8 mouse cellular contexts compared by ENCODE assay signal in the genomic region with DNA sequence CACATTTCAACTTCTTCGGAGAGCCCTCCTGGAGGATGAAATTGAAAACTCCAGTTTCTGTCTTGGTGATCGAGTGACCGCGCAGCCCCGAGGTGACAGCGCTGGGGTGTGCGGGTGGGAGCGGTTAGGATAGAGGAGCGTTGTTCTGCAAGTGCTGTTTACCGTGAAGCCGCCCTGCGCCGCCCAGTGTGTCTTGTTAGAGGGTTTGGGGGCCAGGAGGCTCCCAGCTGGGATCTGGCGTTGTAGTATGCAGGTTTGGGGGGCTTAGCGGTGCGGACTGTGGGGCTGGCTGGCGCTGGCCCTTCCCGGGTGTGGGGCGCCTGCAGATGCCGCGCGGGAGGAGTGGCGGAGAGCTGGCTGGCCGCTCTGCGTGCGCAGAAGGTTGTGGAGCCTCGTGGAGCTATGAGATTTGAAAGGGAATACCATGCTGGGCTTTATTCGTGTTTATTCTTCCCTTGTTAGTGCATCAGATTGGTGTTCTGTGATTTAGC. TPM values are rescaled to one million over a fixed set of nuclear protein-coding genes. Genes with fewer than 3 reads are reported as not detected.
DNase-seq lines count a peak whose midpoint lies in the region; ATAC-seq and TF ChIP-seq lines count a peak whose summit lies in the region.

No protein-coding gene starts in this region.

- TF ChIP-seq CTCF in brain, embryonic 14.5 days (IDR thresholded peaks at IDR 0.05; ENCODE audit: borderline replicate concordance, extremely low read depth, insufficient read depth, insufficient read length) = no peak

- peaks cover 53% of the 10 kb centered on the region for H3K79me2 ChIP-seq in myocyte (ENCODE audit: control insufficient read depth, insufficient read depth)

- peak overlapping the region; percentile 71 for H3ac ChIP-seq in myocyte (ENCODE audit: control insufficient read depth, insufficient read length)

- H3K27me3 ChIP-seq in forebrain, embryonic 16.5 days (replicated peaks; ENCODE audit: control insufficient read depth, insufficient read depth, low read length) = no peaks in the 10 kb centered on the region
- no peaks in the 10 kb centered on the region for H3K27me3 ChIP-seq in limb, embryonic 14.5 days (ENCODE audit: control insufficient read depth, insufficient read depth, low read length)
- no peaks in the 10 kb centered on the region for H3K27me3 ChIP-seq in myocyte (ENCODE audit: control insufficient read depth, insufficient read depth, insufficient read length)

- H3K4me2 ChIP-seq in forebrain, embryonic 16.5 days (ENCODE audit: low read length) = peak overlapping the region; percentile 80
- peak overlapping the region; percentile 48 for H3K4me2 ChIP-seq in limb, embryonic 14.5 days (replicated peaks; ENCODE audit: low read depth, low read length, severe bottlenecking)
- H3K4me2 ChIP-seq in myocyte (ENCODE audit: low read depth) = peak overlapping the region; percentile 90

- no peaks in the 10 kb centered on the region for H3K36me3 ChIP-seq in forebrain, embryonic 16.5 days (ENCODE audit: control insufficient read depth, insufficient read depth)
- H3K36me3 ChIP-seq in limb, embryonic 14.5 days (ENCODE audit: control insufficient read depth, insufficient read depth, low read length) = no peaks in the 10 kb centered on the region
- no peaks in the 10 kb centered on the region for H3K36me3 ChIP-seq in myocyte (ENCODE audit: control insufficient read depth, insufficient read depth)

- peak overlapping the region; percentile 85 for H3K4me3 ChIP-seq in forebrain, embryonic 16.5 days (replicated peaks; ENCODE audit: low read length)
- peak overlapping the region; percentile 86 for H3K4me3 ChIP-seq in limb, embryonic 14.5 days (replicated peaks; ENCODE audit: low read length)
- peak overlapping the region; percentile 70 for H3K4me3 ChIP-seq in myocyte

- no peaks in the 10 kb centered on the region for H3K9me3 ChIP-seq in forebrain, embryonic 16.5 days (ENCODE audit: control insufficient read depth, low read length)
- H3K9me3 ChIP-seq in limb, embryonic 14.5 days (ENCODE audit: control insufficient read depth, low read length) = no peaks in the 10 kb centered on the region

- ATAC-seq in forebrain, embryonic 16.5 days = peak; percentile 21
- no peak for ATAC-seq in limb, embryonic 14.5 days (ENCODE audit: low FRiP score, low read depth)

- H3K9ac ChIP-seq in forebrain, embryonic 16.5 days (replicated peaks; ENCODE audit: low read depth, low read length) = peak overlapping the region; percentile 82
- peak overlapping the region; percentile 81 for H3K9ac ChIP-seq in limb, embryonic 14.5 days (ENCODE audit: low read depth, low read length, severe bottlenecking)

- peak; percentile 7 to 39 for DNase-seq in left cerebral cortex, adult 18-20 months (ENCODE audit: low spot score in 2 of 2)
- no peak for DNase-seq in left cerebral cortex, adult 8-10 months (ENCODE audit: low spot score in 2 of 2)
- DNase-seq in brain, embryonic 14.5 days (ENCODE audit: low read depth) = peak; percentile 67
- DNase-seq in induced T-regulatory cell, adult 2 months (ENCODE audit: low read depth) = peak; percentile 51
- DNase-seq in limb, embryonic 14.5 days (ENCODE audit: low spot score) = peak; percentile 42
- DNase-seq in yolk sac, embryonic 10.5 days (ENCODE audit: low spot score) = peak; percentile 56

- no peak for TF ChIP-seq POLR2A in brain, embryonic 14.5 days (IDR thresholded peaks at IDR 0.05; ENCODE audit: borderline replicate concordance, extremely low read depth, insufficient read depth, insufficient read length, poor library complexity, severe bottlenecking)
- TF ChIP-seq POLR2A in limb, embryonic 14.5 days (IDR thresholded peaks at IDR 0.05; ENCODE audit: borderline replicate concordance, extremely low read depth, insufficient read depth, insufficient read length) = no peak
- TF ChIP-seq POLR2A in myocyte (IDR thresholded peaks at IDR 0.05; ENCODE audit: insufficient read length, low read depth) = no peak

- H3K4me1 ChIP-seq in forebrain, embryonic 16.5 days (replicated peaks; ENCODE audit: control insufficient read depth, insufficient read depth, low read length) = peaks cover 32% of the 10 kb centered on the region
- H3K4me1 ChIP-seq in limb, embryonic 14.5 days (ENCODE audit: control insufficient read depth, insufficient read depth, low read length) = peaks cover 29% of the 10 kb centered on the region

- H3K27ac ChIP-seq in forebrain, embryonic 16.5 days (ENCODE audit: low read length) = peak overlapping the region; percentile 82
- H3K27ac ChIP-seq in limb, embryonic 14.5 days (replicated peaks; ENCODE audit: low read depth, low read length) = peak overlapping the region; percentile 82

- under 1% methylated on average over 28 of the region's 28 CpGs for WGBS in forebrain, embryonic 16.5 days
- WGBS in limb, embryonic 14.5 days = under 1% methylated on average over 28 of the region's 28 CpGs

TF ChIP-seq in myocyte, 11 proteins besides CTCF, POLR2A, EP300 and RAD21:
- TF ChIP-seq MYOG (IDR thresholded peaks at IDR 0.05; ENCODE audit: control insufficient read depth in 1 of 3, insufficient read depth in 1 of 3, insufficient read length in 2 of 3, low read depth in 2 of 3) = no peak
- TF ChIP-seq MAX (IDR thresholded peaks at IDR 0.05; ENCODE audit: low read depth) = no peak
- TF ChIP-seq CEBPB (IDR thresholded peaks at IDR 0.05; ENCODE audit: insufficient read depth, poor library complexity, severe bottlenecking) = no peak
- no peak for TF ChIP-seq E2F4 (IDR thresholded peaks at IDR 0.05; ENCODE audit: insufficient read depth)

RNA-seq across cellular contexts. Expression of a gene that starts 0.7 kb away (rescaled TPM):
- 10 to 100 TPM; 17.6 to 20.4 TPM for total RNA-seq in left cerebral cortex, adult 18-20 months (2021)
- 10 to 100 TPM; 16.2 to 17.6 (median 17.2) TPM for total RNA-seq in left cerebral cortex, adult 8-10 months (2022)
- 20.3 TPM in 2 replicates for polyA plus RNA-seq in brain, embryonic 14.5 days (2012; rRNA removed)
- 20.6 and 22.2 TPM in 2 replicates for polyA plus RNA-seq in forebrain, embryonic 16.5 days (2015; fragmentation: Nextera tagmentation; extraction: Ambion mirVana)
- polyA plus RNA-seq in limb, embryonic 14.5 days (2012; rRNA removed) = 20.8 and 26.5 TPM in 2 replicates
- 20.4 and 21.2 TPM in 2 replicates for polyA plus RNA-seq in limb, embryonic 14.5 days (2014; fragmentation: Nextera tagmentation; extraction: Ambion mirVana)
- polyA plus RNA-seq in myocyte (2012; fragmentation: generic; extraction: Trizol) = 23.2 TPM

Comparison
In these comparisons a context has a peak if more than half of its experiments do, and no peak if none do; other contexts are left out.
1. DNase-seq: peak in left cerebral cortex, adult 18-20 months (2 of 2), brain, embryonic 14.5 days (single experiment), induced T-regulatory cell, adult 2 months (single experiment), limb, embryonic 14.5 days (single experiment) and yolk sac, embryonic 10.5 days (single experiment); none in left cerebral cortex, adult 8-10 months (0 of 2).
2. Peak in every context shown above with its lines, with median percentiles within 50 percentile points of each other: H3K4me2 ChIP-seq and H3K4me3 ChIP-seq.